Mouse (Mus musculus) ES-Bruce4 (cell line): ENCODE results near the gene Vnn3. TPM values are rescaled to one million over a fixed set of nuclear protein-coding genes. Genes with fewer than 3 reads are reported as not detected.

Experiments
- H3K27ac ChIP-seq: 2 replicates; pipeline ENCODE4 v1.5.1; 2012; ENCODE audit warnings: low read length, inconsistent platforms; ENCODE audit not compliant: insufficient read depth
- H3K27me3 ChIP-seq: 2 replicates; pipeline ENCODE4 v1.6.1; 2012; ENCODE audit warnings: mild to moderate bottlenecking, low read length, inconsistent platforms; ENCODE audit not compliant: control insufficient read depth, poor library complexity, insufficient read depth, severe bottlenecking
- H3K36me3 ChIP-seq: 2 replicates; pipeline ENCODE4 v1.6.1; 2012; ENCODE audit warnings: inconsistent platforms, mild to moderate bottlenecking, low read length, moderate library complexity; ENCODE audit not compliant: control insufficient read depth, poor library complexity, insufficient read depth, severe bottlenecking
- H3K4me1 ChIP-seq: one replicate; pipeline ENCODE4 v1.8.1; 2011; ENCODE audit warnings: low read length; ENCODE audit not compliant: control insufficient read depth, insufficient read depth
- H3K4me3 ChIP-seq: 2 replicates; pipeline ENCODE4 v1.5.1; 2011; ENCODE audit warnings: low read depth, mild to moderate bottlenecking, low read length
- H3K9ac ChIP-seq: 2 replicates; pipeline ENCODE4 v1.6.1; 2012; ENCODE audit warnings: low read depth, mild to moderate bottlenecking, inconsistent platforms; ENCODE audit not compliant: poor library complexity, severe bottlenecking
- H3K9me3 ChIP-seq: replicated peaks from 2 replicates; pipeline ENCODE4 v1.6.1; 2012; ENCODE audit warnings: mild to moderate bottlenecking, low read length, inconsistent platforms; ENCODE audit not compliant: control insufficient read depth, poor library complexity, insufficient read depth, severe bottlenecking
- CTCF ChIP-seq: IDR thresholded peaks from one replicate; pipeline ENCODE4 v1.8.1; 2011; ENCODE audit warnings: low read depth, low read length
- EP300 ChIP-seq: IDR thresholded peaks from 2 replicates; pipeline ENCODE4 v1.6.1; 2011; ENCODE audit warnings: low read depth, low read length; ENCODE audit not compliant: insufficient read depth
- POLR2A ChIP-seq: IDR thresholded peaks from one replicate; pipeline ENCODE4 v1.8.1; 2011; ENCODE audit warnings: low read length; ENCODE audit not compliant: insufficient read depth
- polyA plus RNA-seq: library from polyadenylated mRNA; stranded (reverse); fragments of >200 nt; gene quantifications from 2 replicates; pipeline ENCODE4 v1.2.4, GENCODE M21; 2011; ENCODE audit warnings: low read depth; ENCODE audit not compliant: missing spikeins, insufficient read depth, insufficient read length

The Vnn3 gene
- polyA plus RNA-seq, 1 experiment, result not detected

- Histone ChIP-seq H3K27ac (no peak overlapping the region), H3K4me1 (no peaks in the 10 kb centered on the region), H3K9me3 (peaks cover 16% of the 10 kb centered on the region), H3K4me3 (no peak overlapping the region), H3K9ac (no peak overlapping the region), H3K36me3 (no peaks in the 10 kb centered on the region), H3K27me3 (no peaks in the 10 kb centered on the region; the same call in 1 of the 2 replicates)
- TF ChIP-seq EP300 (no peak), POLR2A (no peak), CTCF (no peak)
These were observed 29.4 kb downstream of the Vnn3 start for GRCm38 (mm10) chr10:23880695-23881094.

GRCm38 (mm10) chr10:23884910-23885309 lies 33.6 kb downstream of the Vnn3 start:
- Histone ChIP-seq H3K9me3 (no peaks in the 10 kb centered on the region; the same call in 1 of the 2 replicates), H3K36me3 (no peaks in the 10 kb centered on the region), H3K27ac (no peak overlapping the region), H3K4me1 (no peaks in the 10 kb centered on the region), H3K27me3 (no peaks in the 10 kb centered on the region; the same call in 1 of the 2 replicates), H3K9ac (no peak overlapping the region), H3K4me3 (no peak overlapping the region)
- TF ChIP-seq EP300 (no peak), POLR2A (no peak), CTCF (no peak)

- Histone ChIP-seq H3K9ac (no peak overlapping the region), H3K4me1 (no peaks in the 10 kb centered on the region), H3K36me3 (no peaks in the 10 kb centered on the region), H3K9me3 (no peaks in the 10 kb centered on the region; the same call in 1 of the 2 replicates), H3K27me3 (no peaks in the 10 kb centered on the region; the same call in 1 of the 2 replicates), H3K4me3 (no peak overlapping the region), H3K27ac (no peak overlapping the region)
- TF ChIP-seq POLR2A (no peak), CTCF (no peak), EP300 (no peak)
These were observed 34.8 kb downstream of the Vnn3 start for GRCm38 (mm10) chr10:23886060-23886459.

GRCm38 (mm10) chr10:23892987-23893386 lies 41.7 kb downstream of the Vnn3 start:
- no peak overlapping the region for H3K27ac ChIP-seq
- H3K9ac ChIP-seq, result no peak overlapping the region
- H3K9me3 ChIP-seq, result no peaks in the 10 kb centered on the region
- no peak overlapping the region for H3K4me3 ChIP-seq
- no peaks in the 10 kb centered on the region for H3K4me1 ChIP-seq
- TF ChIP-seq CTCF (no peak), POLR2A (no peak), EP300 (no peak)
- H3K27me3 ChIP-seq, result no peaks in the 10 kb centered on the region
- no peaks in the 10 kb centered on the region for H3K36me3 ChIP-seq

GRCm38 (mm10) chr10:23894601-23895349 lies 43.5 kb downstream of the Vnn3 start, which contains the start of gene Vnn1:
TSS of gene Vnn1 (plus strand) at chr10:23894688.
- no peak for TF ChIP-seq CTCF
- no peak for TF ChIP-seq EP300
- no peak for TF ChIP-seq POLR2A
- Histone ChIP-seq H3K9me3 (no peaks in the 10 kb centered on the region), H3K4me3 (no peak within 1 kb of the TSS), H3K4me1 (no peaks in the 10 kb centered on the region), H3K27ac (no peak within 1 kb of the TSS), H3K9ac (no peak within 1 kb of the TSS), H3K36me3 (no peaks in the 10 kb centered on the region), H3K27me3 (no peaks in the 10 kb centered on the region)

GRCm38 (mm10) chr10:23895376-23895775 lies 44.1 kb downstream of the Vnn3 start:
- no peaks in the 10 kb centered on the region for H3K36me3 ChIP-seq
- no peaks in the 10 kb centered on the region for H3K27me3 ChIP-seq
- H3K4me1 ChIP-seq, result no peaks in the 10 kb centered on the region
- H3K9me3 ChIP-seq, result no peaks in the 10 kb centered on the region
- H3K27ac ChIP-seq, result no peak overlapping the region
- TF ChIP-seq POLR2A, result no peak
- no peak for TF ChIP-seq CTCF
- TF ChIP-seq EP300, result no peak
- H3K4me3 ChIP-seq, result no peak overlapping the region
- H3K9ac ChIP-seq, result no peak overlapping the region
